Mouse (Mus musculus): ENCODE data around the gene Nfia.

The Nfia gene

DNA sequence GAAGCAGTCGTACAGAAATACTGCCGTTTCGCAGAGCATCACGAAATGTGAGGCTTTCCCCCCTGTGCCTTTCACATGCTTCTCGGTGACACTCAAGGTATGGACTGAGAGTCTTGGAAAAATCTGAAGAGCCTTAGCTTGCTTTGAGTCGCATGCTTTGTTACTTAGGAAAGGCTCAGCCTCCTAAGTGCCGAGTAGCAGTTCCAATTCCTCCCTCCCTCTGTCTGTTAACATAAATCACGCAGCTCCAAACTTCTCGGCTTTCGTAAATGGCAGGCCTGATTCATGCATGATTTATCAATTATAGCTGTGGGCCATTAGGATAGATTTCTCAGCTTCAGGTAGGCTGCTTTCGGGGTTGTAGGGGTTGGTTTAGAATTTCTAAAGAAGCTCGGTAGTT, 284.7 kb downstream of the Nfia start:
- DNase-seq (ENCODE audit: low read depth, low spot score) = no peak

DNA sequence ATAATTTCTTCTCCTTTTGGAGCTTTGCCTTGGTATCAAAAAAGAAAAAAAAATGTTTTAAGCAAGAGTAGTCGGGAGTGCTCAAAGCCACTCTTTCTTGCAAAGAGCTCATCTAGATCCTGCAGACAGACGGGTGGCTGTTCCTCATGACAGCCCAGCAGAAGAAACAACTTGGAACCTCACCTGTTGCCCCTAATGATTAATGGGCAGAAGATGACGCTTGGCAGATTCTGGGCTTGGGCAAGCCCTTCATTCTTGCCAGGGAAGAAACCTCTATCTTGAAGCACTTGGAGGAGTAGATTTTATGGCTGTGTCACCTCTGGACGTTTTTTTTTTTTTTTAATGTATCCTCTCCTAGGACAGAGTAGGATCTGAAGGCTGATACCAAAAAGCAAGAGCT, 285.2 kb downstream of the Nfia start:
- DNase-seq (ENCODE audit: low read depth, low spot score) = no peak

DNA sequence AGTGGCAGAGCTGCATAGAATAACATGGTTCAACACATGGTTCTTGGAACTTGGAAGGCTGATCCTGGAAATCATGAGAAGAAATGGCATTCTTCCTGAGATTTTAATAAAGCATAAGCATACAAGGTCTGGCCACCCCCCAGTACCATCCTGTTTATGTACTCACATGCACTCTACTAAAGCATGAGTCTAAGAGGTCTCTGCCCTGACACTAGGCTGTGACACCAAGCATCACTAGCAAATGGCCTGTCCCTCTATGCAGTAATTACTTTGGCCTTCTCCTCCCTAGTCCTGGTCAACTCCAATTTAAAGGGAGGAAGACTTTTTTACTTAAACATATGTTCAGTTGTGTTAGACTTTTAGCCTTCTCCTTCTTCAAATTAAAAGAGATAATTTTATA, 285.6 kb downstream of the Nfia start:
- DNase-seq (ENCODE audit: low read depth, low spot score) = no peak

DNA sequence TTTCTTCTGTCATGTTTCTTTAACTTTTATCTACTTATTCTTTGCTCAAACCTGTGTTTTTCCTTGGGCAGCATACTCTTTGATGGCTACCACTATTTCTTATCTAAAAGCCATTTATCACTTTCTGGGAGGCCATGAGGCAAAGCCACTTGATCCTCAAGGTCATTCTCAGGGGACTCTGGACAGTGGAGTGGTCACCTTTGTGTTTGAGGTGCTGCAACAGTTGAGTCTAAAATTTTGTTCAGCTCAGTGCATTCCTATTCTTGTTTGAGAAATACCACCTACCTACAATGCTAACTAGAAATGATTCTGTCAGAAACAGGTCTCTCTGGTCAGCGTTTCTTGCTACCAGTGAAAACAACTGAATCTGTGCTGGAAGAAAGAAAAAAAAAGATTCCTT, 288.1 kb downstream of the Nfia start:
- DNase-seq (ENCODE audit: low read depth, low spot score) = no peak

DNA sequence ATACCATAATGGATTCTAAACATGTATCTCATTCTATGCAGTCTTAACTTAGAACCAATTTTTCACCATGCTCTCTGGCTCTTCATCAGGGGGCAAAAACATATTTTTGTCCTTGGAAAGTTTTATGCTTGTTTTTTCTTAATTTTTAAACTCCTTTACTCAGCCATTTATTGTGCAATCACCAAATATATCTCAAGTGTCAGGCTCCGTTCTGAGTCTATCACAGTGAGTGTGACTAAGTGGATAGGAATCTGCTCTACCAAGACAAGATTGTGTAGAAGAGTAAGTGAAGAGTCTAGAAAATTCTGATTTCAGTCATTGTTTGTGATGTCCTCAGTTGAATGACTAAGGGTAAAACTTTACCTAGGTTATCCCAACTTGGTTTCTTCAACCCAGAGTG, 288.6 kb downstream of the Nfia start:
- peak; percentile 87 for DNase-seq (ENCODE audit: low read depth, low spot score)

DNA sequence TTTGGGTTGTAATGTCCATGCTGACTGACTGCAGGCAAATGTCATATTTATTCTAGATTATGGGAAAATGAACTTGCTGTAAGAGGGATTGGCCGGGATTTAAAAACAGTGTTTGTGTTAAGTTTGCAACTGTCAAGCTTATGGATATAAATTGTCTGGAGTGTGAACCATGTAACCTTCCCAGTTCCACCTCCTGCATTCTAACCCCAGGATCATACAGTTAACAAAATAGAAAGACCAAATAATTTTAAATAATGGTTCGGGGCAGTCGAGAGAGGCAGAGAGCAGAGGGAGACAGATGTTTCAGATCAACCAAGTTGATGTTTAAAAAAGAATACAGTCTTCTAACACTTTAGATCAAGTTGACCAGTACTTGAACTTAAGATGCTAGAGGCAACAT, 290.7 kb downstream of the Nfia start:
- no peak for DNase-seq (ENCODE audit: low read depth, low spot score)

DNA sequence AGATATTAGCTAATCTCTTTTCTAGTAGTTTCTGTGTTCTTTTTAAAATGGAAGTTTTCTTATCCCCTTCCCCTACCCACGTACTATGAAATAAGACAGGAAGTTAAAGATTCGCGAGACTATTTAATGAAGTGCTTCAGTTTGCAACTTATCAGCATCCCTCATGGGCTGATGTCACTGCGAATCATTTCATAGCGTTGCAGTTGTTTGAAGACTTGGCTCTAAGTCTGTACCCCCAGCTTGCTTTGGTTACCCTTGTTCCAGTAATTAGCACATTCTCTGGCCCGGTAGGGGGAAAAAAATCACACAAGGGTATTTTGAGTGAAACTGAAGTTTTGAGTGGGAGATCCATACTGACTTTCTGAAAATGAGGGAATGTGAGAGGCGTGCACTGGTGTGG, 303.6 kb downstream of the Nfia start:
- no peak for DNase-seq (ENCODE audit: low read depth, low spot score)

DNA sequence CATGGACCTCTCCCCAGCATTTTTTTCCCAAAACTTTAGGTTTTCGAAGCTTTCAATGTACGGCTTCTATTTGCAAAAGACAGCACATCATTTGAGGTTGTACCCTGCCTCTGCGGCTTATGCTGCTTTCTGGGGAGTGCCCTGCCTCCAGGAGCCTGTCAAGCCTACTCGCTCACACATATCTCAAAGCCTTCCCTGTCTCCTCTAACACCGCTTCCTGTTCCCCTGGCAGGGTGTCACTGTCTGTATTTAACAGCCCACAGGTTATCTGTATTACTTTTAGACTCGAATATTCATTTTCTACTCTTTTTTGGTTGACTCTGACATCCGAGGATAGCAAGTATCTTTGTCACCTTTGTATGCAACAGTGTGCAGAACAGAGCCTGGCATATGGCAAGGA, 304.1 kb downstream of the Nfia start:
- DNase-seq (ENCODE audit: low read depth, low spot score) = no peak

DNA sequence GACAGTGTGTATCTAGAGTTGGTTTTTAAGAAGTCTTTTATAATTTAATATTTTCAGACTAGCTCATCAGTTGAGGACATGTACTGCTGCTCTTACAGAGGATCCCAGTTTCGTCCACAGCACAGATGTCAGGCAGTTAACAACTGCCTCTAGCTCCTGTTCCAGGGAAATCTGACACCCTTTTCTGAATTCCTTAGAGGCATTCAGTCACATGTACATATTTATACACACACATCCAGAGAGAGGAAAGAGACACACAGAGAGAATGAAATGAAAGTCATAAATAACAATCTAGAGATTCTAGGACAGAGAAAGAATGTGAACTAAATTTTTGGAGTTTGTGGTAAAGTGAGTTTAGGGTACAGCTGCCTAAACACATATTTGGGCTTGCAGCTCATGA, 308.1 kb downstream of the Nfia start:
- peak; percentile 38 for DNase-seq (ENCODE audit: low read depth, low spot score)

DNA sequence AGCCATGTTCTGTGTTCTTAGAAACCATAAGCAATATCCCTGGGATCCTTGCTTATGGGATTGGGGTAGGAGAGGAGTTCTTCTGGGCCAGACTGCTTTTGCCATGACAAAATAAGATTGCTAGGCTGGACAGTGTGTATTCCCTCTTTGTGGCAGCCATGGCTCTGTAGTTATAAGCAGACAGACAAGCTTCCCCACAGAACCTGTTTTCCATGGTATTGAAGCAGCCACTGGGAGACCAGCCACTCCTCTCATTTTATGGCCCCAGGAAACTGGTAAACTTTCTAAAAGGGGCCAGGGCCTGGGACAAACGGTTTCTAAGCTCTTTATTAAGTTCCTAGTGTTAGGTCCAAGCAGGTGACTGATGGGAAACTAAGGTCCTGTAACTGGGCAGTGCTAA, 309.4 kb downstream of the Nfia start:
- DNase-seq (ENCODE audit: low read depth, low spot score) = no peak

DNA sequence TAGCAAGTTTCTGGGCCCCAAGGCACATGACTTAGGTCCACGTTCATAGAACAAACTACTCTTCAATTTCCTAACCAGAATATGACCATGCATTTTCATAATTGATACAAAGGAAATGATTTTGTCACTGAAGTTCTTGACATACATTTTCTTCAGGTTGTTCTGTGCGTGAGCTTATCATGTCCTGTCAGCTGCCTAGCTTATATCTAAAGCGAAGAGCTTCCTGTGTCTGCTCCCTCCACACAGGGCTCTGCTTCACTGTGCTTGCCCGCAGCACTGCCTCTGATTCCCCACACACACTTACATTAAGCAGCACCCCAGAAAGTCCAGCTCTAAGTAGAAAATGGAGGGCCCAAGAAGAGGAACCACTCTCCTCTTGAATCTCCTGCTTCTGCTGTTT, 310.0 kb downstream of the Nfia start:
- no peak for DNase-seq (ENCODE audit: low read depth, low spot score)

DNA sequence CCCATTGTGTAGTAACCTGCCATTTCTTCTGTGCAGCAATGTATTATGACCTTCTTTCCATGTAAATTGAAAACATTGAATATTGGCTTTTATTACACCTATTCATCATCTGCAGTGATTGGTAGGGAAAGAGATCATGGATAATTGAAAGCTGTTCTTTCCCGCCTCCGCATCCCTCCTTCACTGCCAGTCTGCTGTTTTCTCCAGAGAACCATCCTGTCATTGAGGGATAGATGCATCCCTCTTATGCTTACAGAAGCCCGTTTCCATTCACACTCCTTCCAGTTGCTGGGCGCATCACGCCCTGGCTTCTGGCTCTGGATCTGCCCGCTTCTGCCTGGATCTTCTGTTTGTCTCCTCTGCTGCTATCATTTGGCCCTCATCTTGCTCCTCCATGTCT, 312.5 kb downstream of the Nfia start:
- no peak for DNase-seq (ENCODE audit: low read depth, low spot score)

DNA sequence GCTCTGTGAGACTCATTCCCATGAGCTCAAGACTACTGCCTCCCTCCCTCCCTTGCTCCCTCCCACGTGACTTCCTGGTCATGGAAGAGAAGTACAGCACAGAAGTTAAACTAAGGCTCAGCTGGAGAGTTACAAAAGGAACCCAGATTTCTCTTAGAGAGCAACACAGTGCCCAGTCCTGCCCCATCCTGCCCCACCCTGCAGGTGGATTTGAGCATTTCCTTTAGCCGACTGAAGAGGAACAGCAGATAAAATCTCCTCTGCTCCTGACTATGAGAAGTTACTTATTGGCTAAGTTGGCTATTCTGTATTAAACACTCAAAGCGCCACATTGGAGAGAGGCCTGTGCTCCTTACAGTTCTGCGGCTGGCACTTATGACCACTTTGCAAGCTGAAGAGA, 314.4 kb downstream of the Nfia start:
- no peak for DNase-seq (ENCODE audit: low read depth, low spot score)

DNA sequence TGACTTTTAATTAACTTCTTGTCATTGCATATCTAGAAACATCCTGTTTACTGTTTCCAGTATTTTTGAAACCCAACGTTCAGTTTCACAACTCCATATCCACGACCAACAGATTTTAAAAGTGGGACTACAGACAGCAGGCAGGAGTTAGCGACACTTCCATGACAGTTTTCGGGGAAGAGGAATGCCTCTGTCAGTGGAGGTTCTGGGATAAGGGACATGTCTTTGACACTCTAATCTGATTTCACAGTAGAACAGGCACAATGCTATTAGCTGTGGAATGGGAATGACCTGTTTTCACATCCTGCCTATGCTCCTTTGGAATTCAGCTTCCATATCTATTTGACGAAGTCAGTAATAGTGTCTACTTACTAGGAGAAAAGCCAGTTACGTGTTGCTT, 317.5 kb downstream of the Nfia start:
- DNase-seq (ENCODE audit: low read depth, low spot score) = no peak

DNA sequence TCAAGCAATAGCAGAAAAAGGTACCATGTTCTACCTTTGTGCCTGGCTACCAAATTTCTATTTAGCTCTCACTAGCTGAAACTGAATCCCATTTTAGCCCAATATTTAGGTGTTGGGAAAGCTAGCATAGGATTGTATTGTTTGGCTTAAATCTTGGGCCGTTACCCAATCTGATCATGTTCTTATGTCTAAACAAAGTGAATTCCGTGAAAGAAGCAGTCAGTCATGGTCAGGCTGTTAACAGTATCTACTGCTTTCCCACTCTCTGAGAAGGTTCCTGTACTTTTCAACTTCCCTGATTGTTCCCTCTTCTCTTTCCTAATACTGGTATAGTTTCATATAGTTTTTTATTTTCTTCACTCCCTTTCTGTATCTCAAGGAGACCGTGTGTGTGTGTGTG, 318.1 kb downstream of the Nfia start:
- no peak for DNase-seq (ENCODE audit: low read depth, low spot score)

DNA sequence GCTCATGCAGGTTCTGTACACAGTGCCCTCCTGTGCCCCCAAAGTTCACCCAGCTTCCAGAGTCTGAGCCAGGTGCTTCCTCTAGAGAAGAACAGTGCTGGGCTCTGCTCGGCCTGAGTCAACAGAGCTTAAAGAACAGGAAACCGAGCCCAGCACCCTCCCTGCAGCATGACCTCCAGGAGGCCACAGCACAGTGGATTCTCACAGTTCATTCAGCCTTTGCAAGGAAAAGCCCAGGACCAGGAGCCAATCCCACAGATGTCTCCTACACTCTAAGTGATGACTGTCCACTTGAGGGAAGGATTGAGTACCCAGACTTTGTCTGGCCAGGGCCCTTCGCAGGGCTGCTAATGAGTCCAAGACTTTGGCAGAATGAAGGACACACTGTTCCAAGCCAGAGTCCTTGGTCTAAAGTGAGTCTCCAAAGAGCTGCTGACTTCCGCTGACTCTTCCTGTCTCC, 318.9 kb downstream of the Nfia start:
- no peak for DNase-seq (ENCODE audit: low read depth, low spot score)

DNA sequence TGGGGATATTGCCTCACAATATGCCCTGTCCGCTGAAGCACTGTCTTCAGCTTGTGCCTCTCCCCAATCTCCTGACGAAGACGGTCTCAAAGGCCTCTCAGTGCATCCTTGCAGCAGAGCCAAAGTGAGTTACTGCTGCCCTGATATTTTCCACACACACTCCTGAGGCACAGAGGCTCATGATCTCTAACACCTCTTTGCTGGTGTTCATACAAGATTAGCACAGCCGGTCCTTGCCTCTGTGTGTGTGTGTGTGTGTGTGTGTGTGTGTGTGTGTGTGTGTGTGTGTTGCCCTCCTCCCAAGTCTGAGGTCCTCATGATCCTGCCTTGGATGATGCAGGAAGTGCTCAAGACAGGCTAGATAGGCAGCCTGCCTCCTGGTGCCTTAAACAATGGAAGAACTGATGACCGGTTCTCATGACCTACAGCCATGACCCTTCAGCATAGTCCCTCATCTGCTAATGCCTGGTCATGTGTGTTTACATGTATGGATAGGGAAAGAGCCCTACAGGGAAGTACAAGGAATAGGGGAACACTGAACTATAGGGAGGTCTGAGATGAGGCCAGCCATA, 319.5 kb downstream of the Nfia start:
- DNase-seq (ENCODE audit: low read depth, low spot score) = no peak

DNA sequence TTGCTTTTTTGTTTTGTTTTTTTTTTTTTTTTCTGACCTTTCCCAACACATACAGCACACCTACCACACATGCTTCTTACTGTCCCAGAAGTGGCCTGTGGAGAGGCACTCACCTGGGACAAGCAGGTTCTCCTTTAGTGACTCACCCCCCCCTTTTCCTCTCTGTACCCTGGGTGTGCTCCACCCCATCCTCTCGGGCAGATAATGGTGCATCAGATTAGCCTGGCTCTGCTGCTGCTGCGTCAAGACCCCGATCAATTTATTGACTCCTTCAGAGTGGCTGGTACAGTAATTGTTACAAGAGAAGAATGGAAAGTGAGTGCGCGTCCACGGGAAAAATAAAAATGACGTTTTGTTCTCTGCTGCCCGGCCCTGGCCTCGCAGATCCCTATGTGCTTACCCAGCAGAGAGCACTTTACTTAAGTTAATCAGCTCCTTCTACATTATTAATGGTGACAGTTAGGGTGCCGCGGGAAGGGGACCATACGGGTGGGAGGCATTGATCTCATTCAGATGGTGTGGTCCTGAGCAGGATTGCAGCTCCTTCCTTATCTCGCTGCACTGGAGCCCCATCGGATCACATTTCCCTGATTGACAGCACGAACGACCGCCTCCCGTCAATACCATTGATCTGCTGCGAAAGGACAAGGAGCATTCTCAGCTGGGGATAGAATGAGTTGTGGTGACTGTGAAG, 321.7 kb downstream of the Nfia start:
- no peak for DNase-seq (ENCODE audit: low read depth, low spot score)

DNA sequence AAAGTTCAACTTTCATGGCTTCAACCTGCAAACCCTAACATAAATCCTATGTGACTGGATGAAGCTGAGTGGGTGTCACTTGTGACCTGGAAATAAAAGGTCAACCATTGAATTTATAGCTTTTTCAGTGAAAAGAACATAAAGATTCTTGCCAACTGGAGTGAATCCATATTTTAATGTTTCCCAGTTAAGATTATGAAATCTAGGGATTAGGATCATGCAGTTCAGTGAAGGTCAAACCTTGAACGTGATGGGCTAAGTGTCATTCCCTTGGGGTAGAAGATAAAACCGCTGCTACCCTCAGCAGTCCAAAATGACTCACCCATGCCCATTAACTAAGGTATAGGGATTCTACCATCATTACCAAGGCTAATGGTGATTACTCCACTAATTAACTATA, 322.5 kb downstream of the Nfia start:
- no peak for DNase-seq (ENCODE audit: low read depth, low spot score)

DNA sequence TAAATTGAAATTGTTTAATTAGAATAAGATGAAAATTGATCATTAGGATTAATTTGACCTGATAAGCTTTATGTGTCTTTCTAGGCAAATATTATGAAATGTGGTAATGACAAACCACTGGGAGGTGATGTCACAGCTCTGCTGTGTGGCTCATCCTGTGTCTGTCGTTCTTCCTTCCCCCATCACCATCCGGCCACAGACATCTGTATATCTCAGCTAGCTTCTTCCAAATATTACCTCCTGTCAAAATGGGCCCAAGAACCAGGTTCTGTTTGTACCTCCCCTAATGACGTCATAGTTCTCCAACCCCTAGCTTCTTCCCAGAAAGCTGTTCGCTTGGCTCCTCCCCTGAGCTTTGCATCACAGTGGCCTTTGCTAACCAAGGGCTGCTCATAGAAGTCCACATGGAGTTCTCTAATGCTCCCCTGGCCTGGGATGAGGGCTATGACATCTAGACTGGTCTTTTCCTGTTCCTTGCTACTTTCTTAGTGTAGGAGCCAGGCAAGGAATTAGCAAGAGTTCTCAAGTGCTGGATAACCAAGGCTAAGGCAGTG, 324.6 kb downstream of the Nfia start:
- DNase-seq (ENCODE audit: low read depth, low spot score) = no peak

DNA sequence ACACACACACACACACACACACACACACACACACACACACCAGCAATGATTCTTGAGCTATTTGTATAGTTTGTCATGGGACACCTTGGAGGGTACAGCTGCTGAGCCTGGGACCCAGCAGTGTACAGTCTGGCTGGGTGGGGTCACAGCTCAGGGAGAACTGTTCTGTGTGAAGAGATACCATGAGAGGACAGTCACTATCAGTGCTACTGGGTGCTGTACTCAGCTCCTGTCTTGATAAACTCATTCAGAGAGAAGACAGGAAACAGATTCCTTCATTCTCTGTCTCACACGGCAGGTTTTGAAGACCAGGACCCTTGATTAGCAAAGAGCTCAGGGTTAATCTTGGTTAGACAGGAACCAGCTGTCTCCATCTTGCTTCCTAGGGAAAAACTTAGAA, 326.1 kb downstream of the Nfia start:
- DNase-seq (ENCODE audit: low read depth, low spot score) = no peak

DNA sequence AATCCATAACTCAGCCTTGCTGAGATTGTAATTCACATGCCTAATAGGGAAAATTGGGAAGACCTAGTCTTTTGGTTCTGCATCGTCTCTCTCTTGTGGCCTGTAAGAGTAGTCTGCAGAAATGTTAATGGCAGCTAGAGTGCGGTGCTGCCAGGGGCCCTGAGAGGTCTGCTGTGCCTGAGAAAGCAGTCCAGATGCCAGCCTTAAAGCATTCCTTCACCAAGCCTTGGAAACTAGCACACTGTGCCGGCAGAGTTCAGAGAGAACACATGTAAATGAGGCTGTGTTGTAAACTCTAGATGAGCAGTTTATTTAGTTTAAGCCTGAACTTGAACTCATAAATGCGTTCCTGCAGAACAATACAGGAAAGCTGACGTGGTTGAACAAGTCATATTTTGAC, 326.9 kb downstream of the Nfia start:
- no peak for DNase-seq (ENCODE audit: low read depth, low spot score)

All from 3T3-L1 (cell line).